Mouse (Mus musculus) myocyte (in vitro differentiated cells): ENCODE results near the gene Rere.

Source experiments
- CEBPB ChIP-seq: IDR thresholded peaks from 2 replicates; pipeline ENCODE4 v1.6.1; 2011; ENCODE audit warnings: mild to moderate bottlenecking, moderate library complexity; ENCODE audit not compliant: poor library complexity, insufficient read depth, severe bottlenecking
- E2F4 ChIP-seq: IDR thresholded peaks from one replicate; pipeline ENCODE4 v1.6.1; 2011; ENCODE audit warnings: mild to moderate bottlenecking, control low read depth, moderate library complexity; ENCODE audit not compliant: insufficient read depth
- MAX ChIP-seq: IDR thresholded peaks from one replicate; pipeline ENCODE4 v1.6.1; 2011; ENCODE audit warnings: low read depth, mild to moderate bottlenecking, control low read depth
- MYOD1 ChIP-seq, 3 experiments: IDR thresholded peaks; one replicate each; pipeline ENCODE4 v1.6.1; 2011; ENCODE audit warnings: control low read depth in 2 of 3, low read depth in 2 of 3, mild to moderate bottlenecking in 2 of 3, moderate library complexity in 1 of 3; ENCODE audit not compliant: insufficient read length in 2 of 3, control insufficient read depth in 1 of 3
- POLR2A ChIP-seq: IDR thresholded peaks from one replicate; pipeline ENCODE4 v1.6.1; 2011; ENCODE audit warnings: low read depth, mild to moderate bottlenecking, control low read depth, moderate library complexity; ENCODE audit not compliant: insufficient read length
- POLR2AphosphoS2 ChIP-seq: IDR thresholded peaks from one replicate; pipeline ENCODE4 v1.6.1; 2011; ENCODE audit warnings: low read depth, control low read depth; ENCODE audit not compliant: insufficient read length
- REST ChIP-seq: IDR thresholded peaks from one replicate; pipeline ENCODE4 v1.6.1; 2011; ENCODE audit warnings: mild to moderate bottlenecking, control low read depth, moderate library complexity; ENCODE audit not compliant: insufficient read depth, insufficient read length
- TCF12 ChIP-seq: IDR thresholded peaks from one replicate; pipeline ENCODE4 v1.6.1; 2011; ENCODE audit warnings: mild to moderate bottlenecking, control low read depth; ENCODE audit not compliant: poor library complexity, insufficient read depth, severe bottlenecking
- TCF3 ChIP-seq: IDR thresholded peaks from one replicate; pipeline ENCODE4 v1.6.1; 2011; ENCODE audit warnings: low read depth, control low read depth; ENCODE audit not compliant: insufficient read length
- USF1 ChIP-seq: IDR thresholded peaks from one replicate; pipeline ENCODE4 v1.6.1; 2011; ENCODE audit warnings: low read depth, mild to moderate bottlenecking, control low read depth, moderate library complexity

DNA sequence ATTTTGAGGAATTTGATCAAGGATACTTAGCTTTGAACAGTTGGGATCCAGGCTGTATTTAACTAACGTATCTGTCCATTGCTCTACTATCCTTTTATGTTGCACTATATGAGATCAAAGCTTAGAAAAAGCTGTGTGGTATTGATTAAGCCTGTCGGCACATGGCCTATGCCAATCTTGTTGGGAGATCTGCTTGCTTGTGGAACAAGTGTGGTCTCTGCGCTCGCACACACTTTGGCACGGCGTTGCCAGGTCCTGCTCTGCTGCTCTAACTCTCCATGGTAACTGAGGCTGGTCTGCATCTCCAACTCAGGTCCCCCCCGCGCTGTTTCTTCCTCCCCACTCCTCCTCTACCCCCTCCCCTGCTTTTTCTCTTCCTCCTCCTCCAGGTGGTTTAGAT is 112.2 kb downstream of the Rere start:
- no peak for TF ChIP-seq E2F4
- no peak for TF ChIP-seq POLR2A
- no peak for TF ChIP-seq CEBPB
- TF ChIP-seq TCF3, result no peak
- TF ChIP-seq MAX, result no peak
- TF ChIP-seq USF1, result no peak
- TF ChIP-seq POLR2AphosphoS2, result no peak
- no peak for TF ChIP-seq MYOD1 (IDR thresholded peaks at IDR 0.05; ENCODE audit: control insufficient read depth in 1 of 3, insufficient read length in 2 of 3, low read depth in 2 of 3)
- no peak for TF ChIP-seq REST
- TF ChIP-seq TCF12, result no peak
